Mouse (Mus musculus): ENCODE data around the gene Isg15. TPM values are rescaled to one million over a fixed set of nuclear protein-coding genes. Genes with fewer than 3 reads are reported as not detected.
"Not testable (repeated sequence)": the region's sequence is repeated elsewhere in the genome, so short reads cannot be mapped to it uniquely, and the experiment has no call there.

The Isg15 gene
- total RNA-seq, 2 experiments from 2014 or later, result not detected

GRCm38 (mm10) chr4:156171828-156172227 lies 28.8 kb downstream of the Isg15 start:
- no peak for DNase-seq
- intact Hi-C loops (cut with DNase I), result loop anchor here (10.0 kb wide), 1 partner anchor 47 kb away; no protein-coding TSS in a partner anchor

GRCm38 (mm10) chr4:156169129-156169528 lies 31.5 kb downstream of the Isg15 start:
- DNase-seq, result no peak
- intact Hi-C loops (cut with DNase I), result no loop called here

- intact Hi-C loops (cut with DNase I), result no loop called here
- DNase-seq, result no peak
Measured at GRCm38 (mm10) chr4:156168611-156169010, 32.0 kb downstream of the Isg15 start.

- DNase-seq, result no peak
- intact Hi-C loops (cut with DNase I), result no loop called here
Measured at GRCm38 (mm10) chr4:156166477-156166876, 34.1 kb downstream of the Isg15 start.

GRCm38 (mm10) chr4:156154771-156155170 lies 45.8 kb downstream of the Isg15 start:
- no peak for DNase-seq
- intact Hi-C loops (cut with DNase I), result no loop called here

- intact Hi-C loops (cut with DNase I); DNase-seq: not testable (repeated sequence)
Measured at GRCm38 (mm10) chr4:156150887-156151286, 49.7 kb downstream of the Isg15 start.

Small RNA genes within 50 kb of the gene (microRNA-seq; reads per million reads assigned to microRNA genes)
- 3.9 reads per million, percentile 8 among the genes with 10 or more reads in this experiment for gene Mir7658

Other genes with a start within 250 kb of the Isg15 start
- 10 to 100 TPM; 12.0 to 14.8 TPM for gene C1qtnf12, start 238.5 kb downstream of the Isg15 start, total RNA-seq (2021)
- gene B3galt6, start 208.2 kb downstream of the Isg15 start, total RNA-seq (2021), result 10 to 100 TPM; 12.9 to 13.7 TPM
- 100 to 1,000 TPM; 111 to 112 TPM for gene Sdf4, start 207.9 kb downstream of the Isg15 start, total RNA-seq (2021)
- 1 to 10 TPM; 1.3 to 1.5 TPM for gene Tnfrsf4, start 187.0 kb downstream of the Isg15 start, total RNA-seq (2021)
- gene Tnfrsf18, start 174.7 kb downstream of the Isg15 start, total RNA-seq (2021), result not detected
- gene Ttll10, start 141.4 kb downstream of the Isg15 start, total RNA-seq (2021), result not detected
- 10 to 100 TPM; 34.6 to 37.5 TPM for gene 9430015G10Rik, start 90.8 kb downstream of the Isg15 start, total RNA-seq (2021)
- gene Rnf223, start 70.3 kb downstream of the Isg15 start, total RNA-seq (2021), result under 1 TPM; 0.42 to 0.72 TPM
- 100 to 1,000 TPM; 330 to 331 TPM for gene Agrn, start 3.3 kb downstream of the Isg15 start, total RNA-seq (2021)
- 1 to 10 TPM; 5.2 to 6.4 TPM for gene AW011738, start 2.5 kb upstream of the Isg15 start, total RNA-seq (2021)
- gene Perm1, start 15.1 kb upstream of the Isg15 start, total RNA-seq (2021), result under 1 TPM; 0.36 to 0.46 TPM
- 10 to 100 TPM; 46.0 to 46.9 TPM for gene Plekhn1, start 34.0 kb upstream of the Isg15 start, total RNA-seq (2021)
- 10 to 100 TPM; 77.3 to 78.3 TPM for gene Noc2l, start 35.2 kb upstream of the Isg15 start, total RNA-seq (2021)
- 1 to 10 TPM; 4.7 to 5.3 TPM for gene Samd11, start 54.8 kb upstream of the Isg15 start, total RNA-seq (2021)
- not detected for gene Vmn2r-ps159, start 130.3 kb upstream of the Isg15 start, total RNA-seq (2021)

Measured in left cerebral cortex, postnatal 4 days (tissue).